Mouse (Mus musculus) limb, embryonic 14.5 days (tissue): Measurements from ENCODE around the gene P4ha2. TPM values are rescaled to one million over a fixed set of nuclear protein-coding genes. Genes with fewer than 3 reads are reported as not detected.

Experiments used
- ATAC-seq: fragments of 200-750 bp; cut with Nextera tagmentation; 2 replicates; pipeline ENCODE4 v1.8.0; 2017; ENCODE audit warnings: low read depth, moderate number of reproducible peaks, moderate TSS enrichment; ENCODE audit not compliant: low FRiP score
- DNase-seq: peaks from one replicate; pipeline ENCODE4 v3.0.0-alpha.2; 2015; ENCODE audit warnings: low spot score
- H3K27ac ChIP-seq: fragments of 300-500 bp; sonication (generic); replicated peaks from 2 replicates; pipeline ENCODE4 v1.5.1; 2014; ENCODE audit warnings: low read depth, mild to moderate bottlenecking, low read length, moderate library complexity, mixed read lengths
- H3K27me3 ChIP-seq: fragments of 300-500 bp; sonication (generic); 2 replicates; pipeline ENCODE4 v1.6.1; 2014; ENCODE audit warnings: low read length, mixed read lengths; ENCODE audit not compliant: control insufficient read depth, insufficient read depth
- H3K36me3 ChIP-seq: fragments of 300-500 bp; sonication (generic); 2 replicates; pipeline ENCODE4 v1.6.1; 2014; ENCODE audit warnings: mild to moderate bottlenecking, low read length, moderate library complexity, mixed read lengths; ENCODE audit not compliant: control insufficient read depth, insufficient read depth
- H3K4me1 ChIP-seq: fragments of 300-500 bp; sonication (generic); 2 replicates; pipeline ENCODE4 v1.6.1; 2014; ENCODE audit warnings: antibody characterized with exemption, low read length, mixed read lengths; ENCODE audit not compliant: control insufficient read depth, insufficient read depth
- H3K4me2 ChIP-seq: fragments of 300-500 bp; sonication (generic); replicated peaks from 2 replicates; pipeline ENCODE4 v1.6.1; 2014; ENCODE audit warnings: low read depth, mild to moderate bottlenecking, low read length, moderate library complexity; ENCODE audit not compliant: severe bottlenecking
- H3K4me3 ChIP-seq: fragments of 300-500 bp; sonication (generic); replicated peaks from 2 replicates; pipeline ENCODE4 v1.5.1; 2014; ENCODE audit warnings: low read length
- H3K9ac ChIP-seq: fragments of 300-500 bp; sonication (generic); 2 replicates; pipeline ENCODE4 v1.6.1; 2014; ENCODE audit warnings: mild to moderate bottlenecking, low read depth, low read length, moderate library complexity; ENCODE audit not compliant: severe bottlenecking
- H3K9me3 ChIP-seq: fragments of 300-500 bp; sonication (generic); 2 replicates; pipeline ENCODE4 v1.6.1; 2016; ENCODE audit warnings: low read length; ENCODE audit not compliant: control insufficient read depth
- POLR2A ChIP-seq: fragments of 200-500 bp; IDR thresholded peaks from 2 replicates; pipeline ENCODE4 v1.8.0; 2012; ENCODE audit warnings: inconsistent platforms, mild to moderate bottlenecking, moderate library complexity, borderline replicate concordance; ENCODE audit not compliant: insufficient read depth, insufficient read length; ENCODE audit errors: extremely low read depth
- WGBS: fragments of 180-500 bp; shearing (Covaris S2); extraction: QIAGEN DNeasy Blood & Tissue Kit; methylation state at CpG from one replicate; pipeline ENCODE4 v1.1.7; 2014; 5-methylcytosine and 5-hydroxymethylcytosine counted together
- polyA plus RNA-seq, 2 experiments: library from polyadenylated mRNA; depleted of rRNA in 1 of 2; stranded (reverse) in 1 of 2; unstranded in 1 of 2; fragments of >200 nt; fragmentation: Nextera tagmentation in 1 of 2; extraction: Ambion mirVana in 1 of 2; gene quantifications; 2 replicates each; pipeline versions ENCODE4 v1.2.1 to v1.2.3; 2012 to 2014

P4ha2 gene
- polyA plus RNA-seq, 2 experiments, result 94.1 to 106 TPM

- Histone ChIP-seq H3K4me1 (peaks cover 21% of the 10 kb centered on the region), H3K9me3 (no peaks in the 10 kb centered on the region), H3K4me2 (peak overlapping the region; percentile 99), H3K4me3 (peak overlapping the region; percentile 74), H3K9ac (peak overlapping the region; percentile 76), H3K27ac (peak overlapping the region; percentile 61; the same call in 1 of the 2 replicates), H3K36me3 (peaks cover 6% of the 10 kb centered on the region; the same call in 1 of the 2 replicates), H3K27me3 (no peaks in the 10 kb centered on the region)
- TF ChIP-seq POLR2A, result 0 out of 2 replicates have a peak, but pooled peaks have one; percentile 45
- under 1% methylated on average over 63 of the region's 83 CpGs for WGBS
- ATAC-seq (peak; percentile 88), DNase-seq (peak; percentile 68)
Measured at GRCm38 (mm10) chr11:54100692-54101591, 1.0 kb downstream of the P4ha2 start.

- DNase-seq (no peak), ATAC-seq (no peak)
- peak overlapping the region; percentile 74 for H3K4me3 ChIP-seq
- TF ChIP-seq POLR2A, result no peak
- peak overlapping the region; percentile 99 for H3K4me2 ChIP-seq
- peaks cover 29% of the 10 kb centered on the region for H3K4me1 ChIP-seq
- 61% methylated on average over 9 of the region's 9 CpGs for WGBS
- H3K27me3 ChIP-seq, result no peaks in the 10 kb centered on the region
- H3K9me3 ChIP-seq, result no peaks in the 10 kb centered on the region
- H3K27ac ChIP-seq, result no peak overlapping the region
- H3K36me3 ChIP-seq, result peaks cover 6% of the 10 kb centered on the region; the same call in 1 of the 2 replicates
- H3K9ac ChIP-seq, result peak overlapping the region; percentile 76
Measured at GRCm38 (mm10) chr11:54101701-54102100, 1.8 kb downstream of the P4ha2 start.

GRCm38 (mm10) chr11:54102706-54103449 lies 3.0 kb downstream of the P4ha2 start:
- peaks cover 36% of the 10 kb centered on the region for H3K4me1 ChIP-seq
- H3K27me3 ChIP-seq, result no peaks in the 10 kb centered on the region
- TF ChIP-seq POLR2A, result no peak
- DNase-seq (no peak), ATAC-seq (no peak)
- H3K36me3 ChIP-seq, result peaks cover 6% of the 10 kb centered on the region; the same call in 1 of the 2 replicates
- 44% methylated on average over 10 of the region's 10 CpGs for WGBS
- H3K9ac ChIP-seq, result no peak overlapping the region
- H3K27ac ChIP-seq, result no peak overlapping the region
- H3K4me2 ChIP-seq, result peak overlapping the region; percentile 10; the same call in 1 of the 2 replicates
- H3K9me3 ChIP-seq, result no peaks in the 10 kb centered on the region
- H3K4me3 ChIP-seq, result no peak overlapping the region

GRCm38 (mm10) chr11:54105011-54105410 lies 5.1 kb downstream of the P4ha2 start:
- H3K27me3 ChIP-seq, result no peaks in the 10 kb centered on the region
- peaks cover 6% of the 10 kb centered on the region for H3K36me3 ChIP-seq
- H3K4me3 ChIP-seq, result no peak overlapping the region
- no peak overlapping the region for H3K4me2 ChIP-seq
- no peak overlapping the region for H3K27ac ChIP-seq
- no peak for ATAC-seq
- DNase-seq, result no peak
- peaks cover 46% of the 10 kb centered on the region for H3K4me1 ChIP-seq
- no peak overlapping the region for H3K9ac ChIP-seq
- WGBS, result 95% methylated on average over 6 of the region's 6 CpGs
- no peak for TF ChIP-seq POLR2A
- no peaks in the 10 kb centered on the region for H3K9me3 ChIP-seq

GRCm38 (mm10) chr11:54106676-54107075 lies 6.8 kb downstream of the P4ha2 start:
- no peak for TF ChIP-seq POLR2A
- 86% methylated on average over 3 of the region's 3 CpGs for WGBS
- Histone ChIP-seq H3K27me3 (no peaks in the 10 kb centered on the region), H3K9me3 (no peaks in the 10 kb centered on the region), H3K36me3 (peaks cover 16% of the 10 kb centered on the region), H3K4me3 (no peak overlapping the region), H3K9ac (no peak overlapping the region), H3K4me1 (peaks cover 39% of the 10 kb centered on the region), H3K27ac (peak overlapping the region; percentile 71; the same call in 1 of the 2 replicates), H3K4me2 (no peak overlapping the region)
- DNase-seq (no peak), ATAC-seq (no peak)
